Mouse (Mus musculus) megakaryocyte, embryonic 14.5 days (primary cell): ENCODE data around the gene Car5a.

ENCODE experiments used
- FLI1 ChIP-seq: IDR thresholded peaks from 2 replicates; pipeline ENCODE4 v1.6.1; 2012; ENCODE audit warnings: low read length, inconsistent platforms, mixed read lengths
- GATA1 ChIP-seq: IDR thresholded peaks from 3 replicates; pipeline ENCODE4 v1.6.1; 2012; ENCODE audit warnings: mixed read lengths, low read length, inconsistent platforms, borderline replicate concordance

GRCm38 (mm10) chr8:121946351-121946750 lies 1.6 kb upstream of the Car5a start:
- TF ChIP-seq FLI1: no peak
- no peak for TF ChIP-seq GATA1
